Mouse (Mus musculus) neural tube, embryonic 11.5 days (tissue): Measurements from ENCODE around the gene Pard3. TPM values are rescaled to one million over a fixed set of nuclear protein-coding genes. Genes with fewer than 3 reads are reported as not detected.

Experiments used
- ATAC-seq: fragments of 200-750 bp; cut with Nextera tagmentation; 2 replicates; pipeline ENCODE4 v1.8.0; 2017; ENCODE audit warnings: moderate number of reproducible peaks, mild to moderate bottlenecking, moderate TSS enrichment, moderate library complexity; ENCODE audit not compliant: insufficient read depth, low FRiP score, low TSS enrichment
- DNase-seq: peaks from one replicate; pipeline ENCODE4 v3.0.0-alpha.2; 2015; ENCODE audit warnings: low spot score
- H3K27ac ChIP-seq: fragments of 300-500 bp; sonication (generic); 2 replicates; pipeline ENCODE4 v1.5.1; 2014; ENCODE audit warnings: low read depth, mild to moderate bottlenecking, low read length
- H3K27me3 ChIP-seq: fragments of 300-500 bp; sonication (generic); 2 replicates; pipeline ENCODE4 v1.6.1; 2014; ENCODE audit warnings: mild to moderate bottlenecking, low read length, mixed read lengths; ENCODE audit not compliant: control insufficient read depth, insufficient read depth
- H3K36me3 ChIP-seq: fragments of 300-500 bp; sonication (generic); 2 replicates; pipeline ENCODE4 v1.6.1; 2014; ENCODE audit warnings: mild to moderate bottlenecking, low read length, moderate library complexity, mixed read lengths; ENCODE audit not compliant: control insufficient read depth, insufficient read depth
- H3K4me1 ChIP-seq: fragments of 300-500 bp; sonication (generic); 2 replicates; pipeline ENCODE4 v1.6.1; 2014; ENCODE audit warnings: low read length, mixed read lengths; ENCODE audit not compliant: control insufficient read depth, insufficient read depth
- H3K4me2 ChIP-seq: fragments of 300-500 bp; sonication (generic); 2 replicates; pipeline ENCODE4 v1.6.1; 2014; ENCODE audit warnings: low read depth, mild to moderate bottlenecking, moderate library complexity
- H3K4me3 ChIP-seq: fragments of 300-500 bp; sonication (generic); 2 replicates; pipeline ENCODE4 v1.5.1; 2014; ENCODE audit warnings: low read depth, low read length
- H3K9ac ChIP-seq: fragments of 300-500 bp; sonication (generic); 2 replicates; pipeline ENCODE4 v1.6.1; 2014; ENCODE audit warnings: mild to moderate bottlenecking, low read length
- H3K9me3 ChIP-seq: fragments of 300-500 bp; sonication (generic); 2 replicates; pipeline ENCODE4 v1.6.1; 2016; ENCODE audit warnings: low read length; ENCODE audit not compliant: control insufficient read depth
- WGBS: fragments of 180-500 bp; shearing (Covaris S2); extraction: QIAGEN DNeasy Blood & Tissue Kit; methylation state at CpG from one replicate; pipeline ENCODE4 v1.1.7; 2014; 5-methylcytosine and 5-hydroxymethylcytosine counted together
- polyA plus RNA-seq: library from polyadenylated mRNA; unstranded; fragments of >200 nt; fragmentation: Nextera tagmentation; extraction: Ambion mirVana; gene quantifications from 2 replicates; pipeline ENCODE4 v1.2.1, GENCODE M21; 2014

Pard3 gene
- polyA plus RNA-seq, 1 experiment from 2014 or later: 37.5 TPM

DNA sequence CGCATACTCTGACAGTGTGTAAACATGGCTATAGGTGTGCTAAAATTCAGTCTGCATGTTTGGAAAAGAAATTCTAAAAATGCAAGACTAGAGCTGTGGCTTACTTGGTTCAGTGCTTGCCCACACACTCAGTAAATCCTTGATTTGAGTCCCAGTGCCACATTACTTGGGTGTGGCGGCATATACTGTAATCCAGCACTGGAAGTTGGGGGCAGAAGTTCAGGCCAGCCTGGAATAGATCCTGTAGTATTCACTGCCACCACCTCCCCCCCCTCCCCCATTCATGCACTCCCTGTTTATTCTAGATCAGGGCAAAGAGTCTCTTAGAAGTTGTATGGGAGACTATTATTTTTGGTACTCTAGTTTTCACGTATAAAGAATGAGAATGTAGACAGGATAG is 52.1 kb downstream of the Pard3 start:
- H3K4me2 ChIP-seq: no peak overlapping the region
- ATAC-seq: no peak
- H3K4me1 ChIP-seq: no peaks in the 10 kb centered on the region
- H3K36me3 ChIP-seq: no peaks in the 10 kb centered on the region
- H3K9me3 ChIP-seq: no peaks in the 10 kb centered on the region
- H3K4me3 ChIP-seq: no peak overlapping the region
- H3K27me3 ChIP-seq: no peaks in the 10 kb centered on the region
- H3K27ac ChIP-seq: no peak overlapping the region
- 92% methylated on average over 3 of the region's 3 CpGs for WGBS
- no peak for DNase-seq
- H3K9ac ChIP-seq: no peak overlapping the region

DNA sequence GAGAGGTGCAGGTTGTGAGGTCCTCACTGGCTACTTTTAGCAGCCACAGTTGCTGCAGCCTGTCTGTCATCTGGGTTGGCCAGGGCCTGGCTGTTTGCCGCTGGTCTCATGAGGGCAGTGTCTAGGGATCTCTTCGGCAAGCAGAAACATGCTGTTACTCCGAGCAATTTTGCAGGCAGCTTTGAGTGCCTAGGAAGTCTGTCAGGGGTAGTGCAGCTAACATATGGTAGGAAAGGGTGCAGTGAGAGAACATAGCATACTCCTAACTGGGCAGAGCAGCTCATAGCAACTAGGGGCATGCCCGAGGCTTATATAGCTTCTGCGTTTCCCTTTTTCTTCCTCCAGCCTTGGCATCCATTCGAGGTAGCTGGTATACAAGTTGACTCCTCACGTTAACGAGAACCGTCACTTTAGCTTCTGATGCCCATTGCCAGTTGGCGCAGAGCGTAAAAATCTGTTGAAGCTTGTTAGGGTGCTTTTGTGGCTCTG is 54.7 kb downstream of the Pard3 start:
- 84% methylated on average over 11 of the region's 11 CpGs for WGBS
- H3K4me2 ChIP-seq: no peak overlapping the region
- H3K9me3 ChIP-seq: no peaks in the 10 kb centered on the region
- no peak overlapping the region for H3K27ac ChIP-seq
- ATAC-seq (no peak), DNase-seq (no peak)
- no peak overlapping the region for H3K9ac ChIP-seq
- H3K27me3 ChIP-seq: no peaks in the 10 kb centered on the region
- H3K36me3 ChIP-seq: no peaks in the 10 kb centered on the region
- H3K4me1 ChIP-seq: no peaks in the 10 kb centered on the region
- H3K4me3 ChIP-seq: no peak overlapping the region

DNA sequence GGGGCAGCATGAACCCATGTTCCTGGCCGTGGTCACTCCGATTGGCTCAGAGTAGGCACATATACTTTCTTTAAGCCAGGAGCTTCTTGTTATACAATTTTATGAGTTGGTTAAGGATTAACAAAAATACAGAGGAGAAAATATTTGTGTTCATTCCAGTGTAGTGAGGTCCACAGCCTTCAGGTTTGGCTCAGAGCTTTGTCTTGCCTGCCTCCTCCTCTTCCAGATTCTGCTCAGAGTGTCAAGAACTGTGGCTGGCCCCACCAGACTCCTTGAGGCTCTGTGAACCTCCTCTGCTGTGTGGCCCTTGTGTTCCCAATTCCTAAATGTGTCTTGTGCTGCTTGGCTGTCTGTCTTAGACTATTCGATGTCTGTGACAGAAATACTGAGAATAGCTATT is 59.7 kb downstream of the Pard3 start:
- WGBS: 91% methylated on average over 3 of the region's 3 CpGs
- no peak overlapping the region for H3K27ac ChIP-seq
- H3K9me3 ChIP-seq: no peaks in the 10 kb centered on the region
- no peak overlapping the region for H3K9ac ChIP-seq
- H3K4me2 ChIP-seq: no peak overlapping the region
- H3K36me3 ChIP-seq: no peaks in the 10 kb centered on the region
- peaks cover 14% of the 10 kb centered on the region for H3K4me1 ChIP-seq
- no peak overlapping the region for H3K4me3 ChIP-seq
- no peak for DNase-seq
- H3K27me3 ChIP-seq: no peaks in the 10 kb centered on the region
- ATAC-seq: no peak

- 77% methylated on average over 8 of the region's 8 CpGs for WGBS
- Histone ChIP-seq H3K9ac (no peak overlapping the region), H3K4me3 (no peak overlapping the region), H3K27ac (no peak overlapping the region), H3K4me2 (no peak overlapping the region), H3K4me1 (peaks cover 19% of the 10 kb centered on the region), H3K27me3 (no peaks in the 10 kb centered on the region), H3K36me3 (no peaks in the 10 kb centered on the region), H3K9me3 (no peaks in the 10 kb centered on the region)
- DNase-seq: no peak
- ATAC-seq: no peak
Measured at GRCm38 (mm10) chr8:127124795-127125194, 61.1 kb downstream of the Pard3 start.

- DNase-seq: no peak
- H3K36me3 ChIP-seq: no peaks in the 10 kb centered on the region
- WGBS: 40% methylated on average over 11 of the region's 11 CpGs
- ATAC-seq: no peak
- H3K27ac ChIP-seq: no peak overlapping the region
- no peaks in the 10 kb centered on the region for H3K9me3 ChIP-seq
- H3K27me3 ChIP-seq: no peaks in the 10 kb centered on the region
- peaks cover 22% of the 10 kb centered on the region for H3K4me1 ChIP-seq
- H3K9ac ChIP-seq: no peak overlapping the region
- no peak overlapping the region for H3K4me2 ChIP-seq
- no peak overlapping the region for H3K4me3 ChIP-seq
Measured at GRCm38 (mm10) chr8:127125686-127126683, 62.3 kb downstream of the Pard3 start.

DNA sequence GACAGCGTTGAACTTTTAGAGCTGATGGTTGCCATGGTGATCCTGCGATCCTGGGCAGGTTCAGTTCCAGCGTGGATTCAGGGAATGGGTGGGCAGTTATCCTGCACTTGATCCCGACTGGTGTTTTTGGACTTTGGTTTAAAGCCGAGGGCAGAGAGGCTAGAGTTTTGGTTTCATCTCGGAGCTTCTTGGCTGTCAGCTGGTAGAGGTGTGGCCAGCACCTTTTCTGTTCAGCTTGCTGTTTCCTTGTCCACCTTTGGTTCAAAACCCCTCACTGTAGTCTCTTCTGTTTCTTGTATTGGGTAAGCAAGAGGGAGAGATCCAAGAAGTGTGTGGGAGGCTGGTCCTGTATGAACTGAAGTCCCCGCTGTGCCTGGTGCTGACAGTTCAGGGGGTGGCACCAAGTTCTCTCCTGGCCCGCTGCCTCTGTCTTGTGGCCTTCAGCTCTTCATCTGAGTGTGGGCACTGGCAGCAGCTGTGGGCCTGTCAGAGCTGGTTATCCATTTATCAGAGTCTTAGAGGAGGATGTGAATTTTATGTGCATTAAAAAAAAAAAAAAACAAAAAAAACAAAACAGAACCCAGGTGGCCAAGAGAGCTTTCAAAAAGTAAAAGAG is 65.2 kb downstream of the Pard3 start:
- no peaks in the 10 kb centered on the region for H3K9me3 ChIP-seq
- H3K27me3 ChIP-seq: no peaks in the 10 kb centered on the region
- ATAC-seq (no peak), DNase-seq (no peak)
- H3K9ac ChIP-seq: no peak overlapping the region
- no peak overlapping the region for H3K4me3 ChIP-seq
- no peak overlapping the region for H3K27ac ChIP-seq
- H3K36me3 ChIP-seq: no peaks in the 10 kb centered on the region
- peaks cover 22% of the 10 kb centered on the region for H3K4me1 ChIP-seq
- 59% methylated on average over 8 of the region's 8 CpGs for WGBS
- H3K4me2 ChIP-seq: no peak overlapping the region

GRCm38 (mm10) chr8:127134327-127134726 is 70.6 kb downstream of the Pard3 start:
- DNase-seq: no peak
- Histone ChIP-seq H3K27ac (no peak overlapping the region), H3K4me1 (peaks cover 6% of the 10 kb centered on the region; the same call in 1 of the 2 replicates), H3K9ac (no peak overlapping the region; the same call in 1 of the 2 replicates), H3K9me3 (no peaks in the 10 kb centered on the region), H3K27me3 (no peaks in the 10 kb centered on the region), H3K36me3 (no peaks in the 10 kb centered on the region), H3K4me3 (no peak overlapping the region), H3K4me2 (no peak overlapping the region)
- ATAC-seq: no peak
- WGBS: 56% methylated on average over 5 of the region's 5 CpGs

DNA sequence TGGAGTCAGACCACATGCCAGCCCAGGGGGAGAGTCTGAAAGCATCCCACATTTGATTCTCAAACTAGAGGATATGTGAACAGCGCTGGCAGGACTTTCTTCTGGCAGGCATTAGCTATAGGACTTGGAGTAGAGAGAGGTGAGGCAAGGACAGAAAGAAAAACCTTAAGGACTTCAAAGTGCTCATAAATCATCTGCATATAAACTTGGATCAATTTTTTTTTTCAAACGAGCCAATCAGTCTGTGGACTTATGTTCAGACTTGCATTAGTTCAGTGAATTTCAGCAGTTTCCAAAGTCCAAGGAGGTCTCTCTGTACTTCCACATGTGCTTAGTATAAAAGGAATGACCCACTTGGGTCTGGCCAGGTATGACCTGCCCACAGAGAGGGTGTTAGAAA is 72.5 kb downstream of the Pard3 start:
- no peaks in the 10 kb centered on the region for H3K27me3 ChIP-seq
- H3K36me3 ChIP-seq: no peaks in the 10 kb centered on the region; the same call in 1 of the 2 replicates
- DNase-seq: no peak
- no peaks in the 10 kb centered on the region for H3K9me3 ChIP-seq
- no peak overlapping the region for H3K9ac ChIP-seq
- H3K4me1 ChIP-seq: peaks cover 3% of the 10 kb centered on the region; the same call in 1 of the 2 replicates
- H3K4me2 ChIP-seq: no peak overlapping the region
- no peak for ATAC-seq
- 71% methylated on average over 2 of the region's 2 CpGs for WGBS
- no peak overlapping the region for H3K4me3 ChIP-seq
- H3K27ac ChIP-seq: no peak overlapping the region
